Mouse (Mus musculus): ENCODE measurements around the gene Wscd2. TPM values are rescaled to one million over a fixed set of nuclear protein-coding genes. Genes with fewer than 3 reads are reported as not detected.

Wscd2 gene
- total RNA-seq, 1 experiment: 2.6 TPM

- Histone ChIP-seq H3K4me1 (ENCODE audit: control insufficient read depth in 2 of 2, insufficient read depth in 2 of 2, low read length in 2 of 2, poor library complexity in 1 of 2) (peaks cover 3 to 10% of the 10 kb centered on the region in 2 experiments; a peak in 1 of 4 replicates), H3K9me3 (ENCODE audit: control insufficient read depth, insufficient read depth, low read depth, low read length) (no peaks in the 10 kb centered on the region), H3K27ac (ENCODE audit: insufficient read depth, low read depth, low read length, poor library complexity, severe bottlenecking) (no peak overlapping the region), H3K4me3 (ENCODE audit: insufficient read depth in 1 of 2, low read depth in 1 of 2, low read length in 2 of 2, poor library complexity in 1 of 2, severe bottlenecking in 1 of 2) (no peak overlapping the region), H3K9ac (ENCODE audit: insufficient read depth, low read depth, low read length, poor library complexity, severe bottlenecking) (no peak overlapping the region), H3K36me3 (ENCODE audit: control insufficient read depth, insufficient read depth, low read length, poor library complexity, severe bottlenecking) (no peaks in the 10 kb centered on the region; the same call in 1 of the 2 replicates)
- no peak for DNase-seq (ENCODE audit: low read depth, low spot score)
- in situ Hi-C loops (cut with MboI; ENCODE audit: low sequenced_read_pairs in 2 of 2, unreplicated experiment in 2 of 2): no loop called here
- TF ChIP-seq CHD2 (IDR thresholded peaks at IDR 0.05; ENCODE audit: low read depth, low read length) (no peak), ZNF384 (IDR thresholded peaks at IDR 0.05; ENCODE audit: low read depth, low read length) (no peak), ZC3H11A (IDR thresholded peaks at IDR 0.05; ENCODE audit: borderline replicate concordance, low read depth, low read length) (no peak), MAFK (IDR thresholded peaks at IDR 0.05; ENCODE audit: insufficient read depth, low read depth, low read length) (no peak), HCFC1 (IDR thresholded peaks at IDR 0.05; ENCODE audit: borderline replicate concordance, insufficient read depth, low read length) (no peak)
These were observed 75.7 kb downstream of the Wscd2 start for GRCm38 (mm10) chr5:113565858-113566257.

GRCm38 (mm10) chr5:113570056-113570717 is 80.1 kb downstream of the Wscd2 start:
- no peak for TF ChIP-seq ZNF384 (IDR thresholded peaks at IDR 0.05; ENCODE audit: low read depth, low read length)
- no peak for TF ChIP-seq CHD2 (IDR thresholded peaks at IDR 0.05; ENCODE audit: low read depth, low read length)
- no peak for TF ChIP-seq ZC3H11A (IDR thresholded peaks at IDR 0.05; ENCODE audit: borderline replicate concordance, low read depth, low read length)
- TF ChIP-seq MAFK (IDR thresholded peaks at IDR 0.05; ENCODE audit: insufficient read depth, low read depth, low read length): no peak
- no peak for TF ChIP-seq HCFC1 (IDR thresholded peaks at IDR 0.05; ENCODE audit: borderline replicate concordance, insufficient read depth, low read length)
- no peak overlapping the region for H3K4me3 ChIP-seq (ENCODE audit: insufficient read depth in 1 of 2, low read depth in 1 of 2, low read length in 2 of 2, poor library complexity in 1 of 2, severe bottlenecking in 1 of 2)
- H3K36me3 ChIP-seq (ENCODE audit: control insufficient read depth, insufficient read depth, low read length, poor library complexity, severe bottlenecking): peaks cover 3% of the 10 kb centered on the region; the same call in 1 of the 2 replicates
- H3K9me3 ChIP-seq (ENCODE audit: control insufficient read depth, insufficient read depth, low read depth, low read length): no peaks in the 10 kb centered on the region
- H3K9ac ChIP-seq (ENCODE audit: insufficient read depth, low read depth, low read length, poor library complexity, severe bottlenecking): no peak overlapping the region
- in situ Hi-C loops (cut with MboI; ENCODE audit: low sequenced_read_pairs in 2 of 2, unreplicated experiment in 2 of 2): no loop called here
- H3K27ac ChIP-seq (ENCODE audit: insufficient read depth, low read depth, low read length, poor library complexity, severe bottlenecking): no peak overlapping the region
- DNase-seq (ENCODE audit: low read depth, low spot score): peak; percentile 83
- H3K4me1 ChIP-seq (ENCODE audit: control insufficient read depth in 2 of 2, insufficient read depth in 2 of 2, low read length in 2 of 2, poor library complexity in 1 of 2): peaks cover 2 to 13% of the 10 kb centered on the region in 2 experiments; a peak in 1 of 4 replicates

- DNase-seq (ENCODE audit: low read depth, low spot score): no peak
- H3K9ac ChIP-seq (ENCODE audit: insufficient read depth, low read depth, low read length, poor library complexity, severe bottlenecking): 0 out of 2 replicates have a peak overlapping the region, but pooled peaks have one; percentile 65
- H3K4me1 ChIP-seq (ENCODE audit: control insufficient read depth in 2 of 2, insufficient read depth in 2 of 2, low read length in 2 of 2, poor library complexity in 1 of 2): peaks cover 15 to 22% of the 10 kb centered on the region in 2 experiments
- H3K36me3 ChIP-seq (ENCODE audit: control insufficient read depth, insufficient read depth, low read length, poor library complexity, severe bottlenecking): peaks cover 3% of the 10 kb centered on the region; the same call in 1 of the 2 replicates
- in situ Hi-C loops (cut with MboI; ENCODE audit: low sequenced_read_pairs in 2 of 2, unreplicated experiment in 2 of 2): no loop called here
- no peak overlapping the region for H3K27ac ChIP-seq (ENCODE audit: insufficient read depth, low read depth, low read length, poor library complexity, severe bottlenecking)
- no peaks in the 10 kb centered on the region for H3K9me3 ChIP-seq (ENCODE audit: control insufficient read depth, insufficient read depth, low read depth, low read length)
- H3K4me3 ChIP-seq (ENCODE audit: insufficient read depth in 1 of 2, low read depth in 1 of 2, low read length in 2 of 2, poor library complexity in 1 of 2, severe bottlenecking in 1 of 2): peak overlapping the region; percentile 35 to 62
- TF ChIP-seq ZNF384 (IDR thresholded peaks at IDR 0.05; ENCODE audit: low read depth, low read length) (no peak), CHD2 (IDR thresholded peaks at IDR 0.05; ENCODE audit: low read depth, low read length) (no peak), HCFC1 (IDR thresholded peaks at IDR 0.05; ENCODE audit: borderline replicate concordance, insufficient read depth, low read length) (no peak), ZC3H11A (IDR thresholded peaks at IDR 0.05; ENCODE audit: borderline replicate concordance, low read depth, low read length) (no peak), MAFK (IDR thresholded peaks at IDR 0.05; ENCODE audit: insufficient read depth, low read depth, low read length) (no peak)
These were observed 87.4 kb downstream of the Wscd2 start for GRCm38 (mm10) chr5:113577555-113577954.

- Histone ChIP-seq H3K36me3 (ENCODE audit: control insufficient read depth, insufficient read depth, low read length, poor library complexity, severe bottlenecking) (peaks cover 3% of the 10 kb centered on the region; the same call in 1 of the 2 replicates), H3K4me1 (ENCODE audit: control insufficient read depth in 2 of 2, insufficient read depth in 2 of 2, low read length in 2 of 2, poor library complexity in 1 of 2) (peaks cover 15 to 22% of the 10 kb centered on the region in 2 experiments), H3K4me3 (ENCODE audit: insufficient read depth in 1 of 2, low read depth in 1 of 2, low read length in 2 of 2, poor library complexity in 1 of 2, severe bottlenecking in 1 of 2) (no peak overlapping the region), H3K27ac (ENCODE audit: insufficient read depth, low read depth, low read length, poor library complexity, severe bottlenecking) (no peak overlapping the region), H3K9me3 (ENCODE audit: control insufficient read depth, insufficient read depth, low read depth, low read length) (no peaks in the 10 kb centered on the region), H3K9ac (ENCODE audit: insufficient read depth, low read depth, low read length, poor library complexity, severe bottlenecking) (no peak overlapping the region)
- in situ Hi-C loops (cut with MboI; ENCODE audit: low sequenced_read_pairs in 2 of 2, unreplicated experiment in 2 of 2): no loop called here
- TF ChIP-seq HCFC1 (IDR thresholded peaks at IDR 0.05; ENCODE audit: borderline replicate concordance, insufficient read depth, low read length) (no peak), ZNF384 (IDR thresholded peaks at IDR 0.05; ENCODE audit: low read depth, low read length) (no peak), MAFK (IDR thresholded peaks at IDR 0.05; ENCODE audit: insufficient read depth, low read depth, low read length) (no peak), ZC3H11A (IDR thresholded peaks at IDR 0.05; ENCODE audit: borderline replicate concordance, low read depth, low read length) (no peak), CHD2 (IDR thresholded peaks at IDR 0.05; ENCODE audit: low read depth, low read length) (no peak)
- DNase-seq (ENCODE audit: low read depth, low spot score): no peak
These were observed 88.3 kb downstream of the Wscd2 start for GRCm38 (mm10) chr5:113578428-113578827.
